Mouse (Mus musculus): ENCODE data around the gene Spop. TPM values are rescaled to one million over a fixed set of nuclear protein-coding genes. Genes with fewer than 3 reads are reported as not detected.

Spop gene
- total and polyA plus RNA-seq, 2 experiments, result 39.3 to 43.9 TPM

- Histone ChIP-seq H3K36me3 (ENCODE audit: control insufficient read depth, insufficient read depth, low read length) (no peaks in the 10 kb centered on the region; the same call in 1 of the 2 replicates), H3K4me3 (ENCODE audit: insufficient read depth, low read depth, low read length) (no peak overlapping the region), H3K79me2 (ENCODE audit: control insufficient read depth, insufficient read depth, low read length) (no peaks in the 10 kb centered on the region), H3K9ac (ENCODE audit: low read depth, low read length) (no peak overlapping the region), H3K4me1 (ENCODE audit: control insufficient read depth, insufficient read depth, low read length) (no peaks in the 10 kb centered on the region), H3K27me3 (ENCODE audit: control insufficient read depth, insufficient read depth, low read length) (no peaks in the 10 kb centered on the region), H3K27ac (replicated peaks; ENCODE audit: insufficient read depth, low read depth, low read length) (no peak overlapping the region)
- no peak for TF ChIP-seq POLR2A (IDR thresholded peaks at IDR 0.05; ENCODE audit: extremely low read depth, insufficient read depth, low read length)
- no peak for TF ChIP-seq CTCF (IDR thresholded peaks at IDR 0.05; ENCODE audit: low read depth, low read length)
- DNase-seq (ENCODE audit: extremely low read depth, low read depth, low spot score), result no peak
- 73% methylated on average over 5 of the region's 5 CpGs for WGBS
Observed at GRCm38 (mm10) chr11:95379552-95379951, 34.3 kb upstream of the Spop start.

GRCm38 (mm10) chr11:95380711-95381110, 33.2 kb upstream of the Spop start:
- Histone ChIP-seq H3K79me2 (ENCODE audit: control insufficient read depth, insufficient read depth, low read length) (peaks cover 4% of the 10 kb centered on the region; the same call in 1 of the 2 replicates), H3K36me3 (ENCODE audit: control insufficient read depth, insufficient read depth, low read length) (no peaks in the 10 kb centered on the region; the same call in 1 of the 2 replicates), H3K27me3 (ENCODE audit: control insufficient read depth, insufficient read depth, low read length) (no peaks in the 10 kb centered on the region), H3K9ac (ENCODE audit: low read depth, low read length) (no peak overlapping the region), H3K4me3 (ENCODE audit: insufficient read depth, low read depth, low read length) (no peak overlapping the region), H3K27ac (replicated peaks; ENCODE audit: insufficient read depth, low read depth, low read length) (no peak overlapping the region), H3K4me1 (ENCODE audit: control insufficient read depth, insufficient read depth, low read length) (no peaks in the 10 kb centered on the region; the same call in 1 of the 2 replicates)
- DNase-seq (ENCODE audit: extremely low read depth, low read depth, low spot score), result no peak
- TF ChIP-seq CTCF (IDR thresholded peaks at IDR 0.05; ENCODE audit: low read depth, low read length) (no peak), POLR2A (IDR thresholded peaks at IDR 0.05; ENCODE audit: extremely low read depth, insufficient read depth, low read length) (no peak)
- WGBS, result 93% methylated on average over 7 of the region's 7 CpGs

- DNase-seq (ENCODE audit: extremely low read depth, low read depth, low spot score), result no peak
- Histone ChIP-seq H3K27me3 (ENCODE audit: control insufficient read depth, insufficient read depth, low read length) (no peaks in the 10 kb centered on the region), H3K4me3 (ENCODE audit: insufficient read depth, low read depth, low read length) (no peak overlapping the region), H3K27ac (replicated peaks; ENCODE audit: insufficient read depth, low read depth, low read length) (no peak overlapping the region), H3K79me2 (ENCODE audit: control insufficient read depth, insufficient read depth, low read length) (peaks cover 4% of the 10 kb centered on the region; the same call in 1 of the 2 replicates), H3K36me3 (ENCODE audit: control insufficient read depth, insufficient read depth, low read length) (no peaks in the 10 kb centered on the region; the same call in 1 of the 2 replicates), H3K9ac (ENCODE audit: low read depth, low read length) (no peak overlapping the region), H3K4me1 (ENCODE audit: control insufficient read depth, insufficient read depth, low read length) (no peaks in the 10 kb centered on the region; the same call in 1 of the 2 replicates)
- TF ChIP-seq POLR2A (IDR thresholded peaks at IDR 0.05; ENCODE audit: extremely low read depth, insufficient read depth, low read length), result no peak
- no peak for TF ChIP-seq CTCF (IDR thresholded peaks at IDR 0.05; ENCODE audit: low read depth, low read length)
- 95% methylated on average over 1 of the region's 1 CpGs for WGBS
Observed at GRCm38 (mm10) chr11:95381146-95381545, 32.7 kb upstream of the Spop start.

GRCm38 (mm10) chr11:95383331-95383986, 30.4 kb upstream of the Spop start:
- Histone ChIP-seq H3K27me3 (ENCODE audit: control insufficient read depth, insufficient read depth, low read length) (no peaks in the 10 kb centered on the region), H3K79me2 (ENCODE audit: control insufficient read depth, insufficient read depth, low read length) (peaks cover 4% of the 10 kb centered on the region; the same call in 1 of the 2 replicates), H3K36me3 (ENCODE audit: control insufficient read depth, insufficient read depth, low read length) (peaks cover 6% of the 10 kb centered on the region; the same call in 1 of the 2 replicates), H3K4me1 (ENCODE audit: control insufficient read depth, insufficient read depth, low read length) (peaks cover 12% of the 10 kb centered on the region), H3K27ac (replicated peaks; ENCODE audit: insufficient read depth, low read depth, low read length) (no peak overlapping the region), H3K4me3 (ENCODE audit: insufficient read depth, low read depth, low read length) (no peak overlapping the region), H3K9ac (ENCODE audit: low read depth, low read length) (no peak overlapping the region)
- no peak for DNase-seq (ENCODE audit: extremely low read depth, low read depth, low spot score)
- WGBS, result 82% methylated on average over 5 of the region's 5 CpGs
- TF ChIP-seq POLR2A (IDR thresholded peaks at IDR 0.05; ENCODE audit: extremely low read depth, insufficient read depth, low read length) (no peak), CTCF (IDR thresholded peaks at IDR 0.05; ENCODE audit: low read depth, low read length) (no peak)

- peaks cover 4% of the 10 kb centered on the region; the same call in 1 of the 2 replicates for H3K79me2 ChIP-seq (ENCODE audit: control insufficient read depth, insufficient read depth, low read length)
- TF ChIP-seq POLR2A (IDR thresholded peaks at IDR 0.05; ENCODE audit: extremely low read depth, insufficient read depth, low read length) (no peak), CTCF (IDR thresholded peaks at IDR 0.05; ENCODE audit: low read depth, low read length) (no peak)
- DNase-seq (ENCODE audit: extremely low read depth, low read depth, low spot score), result no peak
- no peaks in the 10 kb centered on the region for H3K27me3 ChIP-seq (ENCODE audit: control insufficient read depth, insufficient read depth, low read length)
- peaks cover 12% of the 10 kb centered on the region for H3K4me1 ChIP-seq (ENCODE audit: control insufficient read depth, insufficient read depth, low read length)
- no peak overlapping the region for H3K4me3 ChIP-seq (ENCODE audit: insufficient read depth, low read depth, low read length)
- H3K27ac ChIP-seq (replicated peaks; ENCODE audit: insufficient read depth, low read depth, low read length), result no peak overlapping the region
- H3K9ac ChIP-seq (ENCODE audit: low read depth, low read length), result no peak overlapping the region
- WGBS, result 39% methylated on average over 9 of the region's 9 CpGs
- H3K36me3 ChIP-seq (ENCODE audit: control insufficient read depth, insufficient read depth, low read length), result peaks cover 6% of the 10 kb centered on the region; the same call in 1 of the 2 replicates
Observed at GRCm38 (mm10) chr11:95384004-95384318, 29.9 kb upstream of the Spop start.

All from liver, adult 2 months (tissue).